Mouse (Mus musculus): ENCODE results near the gene Lama2. TPM values are rescaled to one million over a fixed set of nuclear protein-coding genes. Genes with fewer than 3 reads are reported as not detected.

Gene Lama2
- polyA plus RNA-seq (2017; shearing (Covaris generic)), result not detected

GRCm38 (mm10) chr10:27619658-27620057 is at the start of gene Lama2:
Gene Lama2 (minus strand): TSS chr10:27619758.

